Mouse (Mus musculus) brain, embryonic 14.5 days (tissue): ENCODE measurements around the gene Tead3. TPM values are rescaled to one million over a fixed set of nuclear protein-coding genes. Genes with fewer than 3 reads are reported as not detected.

ENCODE experiments used
- DNase-seq: peaks from one replicate; pipeline ENCODE4 v3.0.0-alpha.2; 2011; ENCODE audit warnings: low read depth
- CTCF ChIP-seq: fragments of 200-500 bp; IDR thresholded peaks from 2 replicates; pipeline ENCODE4 v1.5.1; 2012; ENCODE audit warnings: inconsistent platforms, mild to moderate bottlenecking, moderate library complexity, borderline replicate concordance; ENCODE audit not compliant: insufficient read depth, insufficient read length; ENCODE audit errors: extremely low read depth
- POLR2A ChIP-seq: fragments of 200-500 bp; IDR thresholded peaks from 2 replicates; pipeline ENCODE4 v1.6.1; 2012; ENCODE audit warnings: mild to moderate bottlenecking, inconsistent platforms, borderline replicate concordance; ENCODE audit not compliant: poor library complexity, insufficient read depth, insufficient read length, severe bottlenecking; ENCODE audit errors: extremely low read depth
- polyA plus RNA-seq: library from polyadenylated mRNA; depleted of rRNA; stranded (reverse); fragments of >200 nt; gene quantifications from 2 replicates; pipeline ENCODE4 v1.2.3, GENCODE M21; 2012

The Tead3 gene
- polyA plus RNA-seq, 1 experiment: 16.4 TPM

DNA sequence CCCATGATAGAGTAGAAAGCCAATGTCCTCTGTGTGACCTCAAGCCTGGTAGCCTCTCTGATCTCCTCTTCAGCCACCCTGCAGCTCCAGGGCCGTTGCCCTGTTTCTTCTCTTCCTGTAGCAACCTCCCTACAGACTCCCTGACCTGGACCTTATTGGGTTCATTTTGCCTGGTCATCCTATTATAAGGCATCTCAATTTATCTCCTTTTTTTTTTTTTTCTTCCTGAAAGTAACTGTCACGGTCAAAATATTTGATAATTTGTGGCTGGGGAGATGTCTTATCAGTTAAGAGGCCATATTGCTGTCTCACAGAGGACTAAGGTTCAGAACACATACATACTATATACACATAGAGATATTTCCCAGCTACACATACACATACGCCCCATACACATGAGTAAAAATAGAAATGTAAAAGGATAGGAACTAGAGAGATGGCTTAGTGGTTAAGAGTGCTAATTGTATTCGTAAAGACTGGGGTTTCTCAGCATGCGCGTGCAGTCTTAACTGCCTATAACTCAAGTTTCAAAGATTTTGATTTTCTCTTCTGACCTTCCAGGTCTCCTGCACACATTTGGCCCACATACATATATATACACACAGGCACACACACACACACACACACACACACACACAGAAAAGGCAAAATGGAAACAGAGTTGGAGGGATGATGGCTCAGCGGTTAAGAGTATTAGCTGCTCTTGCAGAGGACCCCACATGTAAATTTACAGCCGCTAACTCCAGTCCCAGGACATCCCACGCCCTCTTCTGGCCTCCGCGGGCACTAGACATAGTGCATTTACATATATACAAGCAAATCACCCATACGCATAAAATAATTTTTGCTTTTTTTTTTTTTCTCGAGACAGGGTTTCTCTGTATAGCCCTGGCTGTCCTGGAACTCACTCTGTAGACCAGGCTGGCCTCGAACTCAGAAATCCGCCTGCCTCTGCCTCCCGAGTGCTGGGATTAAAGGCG is 38.1 kb downstream of the Tead3 start:
- TF ChIP-seq POLR2A (no peak), CTCF (peak; percentile 15; the same call in 1 of the 2 replicates)
- DNase-seq: peak; percentile 50

DNA sequence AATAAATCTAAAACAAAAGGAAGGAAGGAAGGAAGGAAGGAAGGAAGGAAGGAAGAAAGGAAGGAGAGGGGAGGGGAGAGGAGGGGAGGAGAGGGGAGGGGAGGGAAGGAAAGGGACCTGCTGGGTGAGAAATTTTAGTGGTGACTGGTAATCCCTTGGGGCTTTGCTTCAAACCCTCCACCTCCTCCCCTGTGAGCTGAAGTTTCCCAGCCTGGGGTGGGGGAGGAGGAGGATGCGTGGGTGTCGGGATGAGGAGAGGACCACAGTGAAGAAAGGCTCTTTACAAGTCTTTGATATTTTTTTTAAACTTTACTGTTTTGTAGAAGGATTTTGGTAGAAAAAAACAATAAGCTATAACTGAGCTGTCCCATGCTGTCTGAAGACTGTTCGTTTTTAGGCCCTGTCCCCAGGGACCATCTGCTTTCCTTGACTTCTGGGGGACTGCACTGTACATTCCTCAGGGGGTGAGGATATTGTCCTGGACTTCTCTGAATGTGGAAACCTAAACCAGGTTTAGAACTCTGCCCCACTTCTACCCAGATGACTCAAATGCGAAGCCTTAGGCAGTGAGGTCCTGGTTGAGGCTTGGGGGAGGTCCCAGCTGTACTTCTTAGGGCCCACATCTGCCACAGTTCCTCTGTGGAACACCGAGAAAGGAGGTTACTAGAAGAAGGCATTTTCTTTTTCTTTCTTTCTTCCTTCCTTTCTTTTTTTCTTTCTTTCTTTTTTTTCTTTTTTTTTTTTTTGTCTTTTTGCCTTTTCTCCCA is 39.1 kb downstream of the Tead3 start:
- TF ChIP-seq CTCF (no peak), POLR2A (no peak)
- DNase-seq: no peak

DNA sequence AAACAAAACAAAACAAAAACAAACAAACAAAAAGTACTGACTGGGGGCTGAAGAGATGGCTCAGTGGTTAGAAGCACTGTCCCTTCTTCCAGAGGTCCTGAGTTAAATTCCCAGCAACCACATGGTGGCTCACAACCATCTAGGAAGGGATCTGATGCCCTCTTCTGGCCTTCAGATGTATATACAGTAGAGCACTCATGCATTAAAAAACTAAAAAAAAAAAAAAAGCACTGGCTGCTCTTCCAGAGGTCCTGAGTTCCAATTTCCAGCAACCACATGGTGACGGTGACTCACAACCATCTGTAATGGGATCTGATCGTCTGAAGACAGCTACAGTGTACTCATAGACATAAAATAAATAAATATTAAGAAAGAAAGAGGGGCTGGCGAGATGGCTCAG is 39.8 kb downstream of the Tead3 start:
- no peak for TF ChIP-seq POLR2A
- no peak for TF ChIP-seq CTCF
- DNase-seq: no peak

DNA sequence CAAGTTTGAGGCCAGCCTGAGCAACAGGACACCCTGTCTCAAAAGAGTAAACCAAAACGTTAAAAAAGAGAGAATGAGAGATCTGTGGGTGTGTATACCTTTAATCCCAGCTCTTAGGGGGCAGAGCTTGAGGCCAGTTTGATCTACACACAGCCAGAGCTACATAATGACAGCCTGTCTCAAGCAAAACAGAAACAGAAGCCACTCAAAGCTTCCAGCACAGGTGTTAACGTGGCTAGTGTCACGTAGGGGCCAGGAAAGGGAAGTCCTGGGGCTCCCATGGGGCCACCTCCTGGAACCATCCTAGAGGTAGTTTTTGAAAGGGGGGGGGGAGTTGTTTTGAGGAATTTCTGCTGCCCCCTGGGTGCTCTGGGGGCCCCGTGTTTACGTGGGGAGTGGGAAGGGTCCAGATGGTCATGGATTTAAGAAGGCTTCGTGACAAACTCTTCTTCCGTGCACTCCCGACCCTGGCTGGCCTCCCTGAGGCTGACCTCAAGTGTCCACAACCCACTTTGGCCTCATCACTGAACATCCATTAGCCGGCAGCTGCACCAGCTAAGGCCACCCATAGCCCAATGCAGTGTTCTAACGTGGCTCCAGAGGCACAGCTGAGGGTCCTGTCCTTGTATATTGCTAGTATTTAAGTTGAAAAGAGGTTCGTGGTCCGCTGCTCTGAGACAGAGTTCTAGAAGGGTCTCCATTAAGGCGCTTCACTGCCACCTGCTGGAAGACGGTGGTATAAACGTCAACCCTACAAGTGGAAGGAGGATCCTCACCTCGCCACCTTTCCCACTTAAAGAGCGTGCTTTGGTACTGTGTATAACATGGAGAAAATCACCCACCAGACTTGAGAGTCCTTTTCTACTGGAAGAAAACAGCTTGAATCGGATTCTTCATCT is 42.1 kb downstream of the Tead3 start:
- TF ChIP-seq CTCF: peak; percentile 88
- TF ChIP-seq POLR2A: no peak
- peak; percentile 92 for DNase-seq

DNA sequence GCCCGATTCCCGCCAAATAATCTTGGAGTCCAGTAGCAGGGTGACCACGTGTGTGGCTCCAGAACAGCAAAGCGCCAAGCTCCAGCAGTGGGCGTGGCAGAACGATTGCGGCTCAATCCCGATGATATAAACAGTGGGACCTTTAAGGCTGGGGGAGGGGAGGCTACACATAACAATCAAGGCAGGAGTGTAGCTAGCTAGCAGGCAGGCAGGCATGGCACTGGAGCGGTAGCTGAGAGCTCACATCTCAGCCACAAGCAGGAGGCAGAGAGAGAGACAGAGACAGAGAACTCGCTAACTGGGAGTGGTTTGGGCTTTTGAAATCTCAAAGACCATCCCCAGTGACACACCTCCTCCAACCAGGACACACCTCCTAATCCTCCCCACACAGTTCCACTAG is 45.4 kb downstream of the Tead3 start:
- no peak for DNase-seq
- TF ChIP-seq POLR2A: no peak
- no peak for TF ChIP-seq CTCF

DNA sequence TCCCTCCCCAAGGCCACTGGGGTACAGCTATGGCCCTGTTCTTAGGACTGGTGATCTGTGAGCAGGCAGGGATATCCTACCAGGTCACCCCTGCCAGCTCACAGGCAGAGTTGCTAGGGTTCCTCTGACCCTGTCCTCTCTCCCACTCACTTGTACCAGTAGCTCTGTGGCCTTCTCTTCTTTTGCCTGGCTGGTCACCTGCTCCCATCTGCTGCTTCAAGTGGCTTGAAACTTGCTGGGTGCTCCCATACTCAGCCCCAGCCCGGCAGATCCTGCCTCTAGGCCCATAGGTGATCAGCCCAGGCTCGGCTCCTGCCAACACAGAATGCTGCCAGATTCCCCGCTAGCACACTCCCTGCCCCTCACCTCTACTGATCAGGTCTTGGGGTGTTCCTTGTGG is 49.8 kb downstream of the Tead3 start:
- DNase-seq: peak; percentile 23
- TF ChIP-seq POLR2A: no peak
- TF ChIP-seq CTCF: no peak

DNA sequence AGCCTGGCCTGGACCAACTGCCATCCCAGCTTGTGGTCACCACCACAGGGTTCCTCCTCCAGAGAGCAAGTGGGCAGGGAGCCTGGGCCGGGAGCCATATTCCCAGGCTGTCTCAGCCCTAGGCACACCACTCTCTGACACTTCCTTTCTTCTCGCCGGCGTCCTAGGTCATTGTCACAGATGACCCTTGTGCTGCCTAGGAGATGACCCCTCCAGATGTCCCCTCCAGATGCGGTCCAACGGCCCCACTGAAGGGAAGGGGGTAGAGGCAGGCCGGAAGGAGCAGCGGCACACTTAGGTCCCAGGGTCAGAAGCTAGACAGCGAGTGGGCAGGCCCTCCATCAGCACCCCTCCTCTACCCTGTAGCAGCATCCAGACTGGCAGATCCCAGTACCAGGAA is 50.3 kb downstream of the Tead3 start:
- TF ChIP-seq POLR2A (no peak), CTCF (no peak)
- no peak for DNase-seq

DNA sequence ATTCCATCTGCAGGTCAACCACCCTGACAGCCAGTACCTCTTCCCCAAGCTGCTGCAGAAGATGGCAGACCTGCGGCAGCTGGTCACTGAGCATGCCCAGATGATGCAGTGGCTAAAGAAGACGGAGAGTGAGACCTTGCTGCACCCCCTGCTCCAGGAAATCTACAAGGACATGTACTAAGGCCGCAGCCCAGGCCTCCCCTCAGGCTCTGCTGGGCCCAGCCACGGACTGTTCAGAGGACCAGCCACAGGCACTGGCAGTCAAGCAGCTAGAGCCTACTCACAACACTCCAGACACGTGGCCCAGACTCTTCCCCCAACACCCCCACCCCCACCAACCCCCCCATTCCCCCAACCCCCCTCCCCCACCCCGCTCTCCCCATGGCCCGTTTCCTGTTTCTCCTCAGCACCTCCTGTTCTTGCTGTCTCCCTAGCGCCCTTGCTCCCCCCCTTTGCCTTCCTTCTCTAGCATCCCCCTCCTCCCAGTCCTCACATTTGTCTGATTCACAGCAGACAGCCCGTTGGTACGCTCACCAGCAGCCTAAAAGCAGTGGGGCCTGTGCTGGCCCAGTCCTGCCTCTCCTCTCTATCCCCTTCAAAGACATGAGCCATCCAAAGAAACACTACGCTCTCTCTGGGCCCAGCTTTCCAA is 50.8 kb downstream of the Tead3 start:
- DNase-seq: no peak
- TF ChIP-seq POLR2A: no peak
- TF ChIP-seq CTCF: no peak

DNA sequence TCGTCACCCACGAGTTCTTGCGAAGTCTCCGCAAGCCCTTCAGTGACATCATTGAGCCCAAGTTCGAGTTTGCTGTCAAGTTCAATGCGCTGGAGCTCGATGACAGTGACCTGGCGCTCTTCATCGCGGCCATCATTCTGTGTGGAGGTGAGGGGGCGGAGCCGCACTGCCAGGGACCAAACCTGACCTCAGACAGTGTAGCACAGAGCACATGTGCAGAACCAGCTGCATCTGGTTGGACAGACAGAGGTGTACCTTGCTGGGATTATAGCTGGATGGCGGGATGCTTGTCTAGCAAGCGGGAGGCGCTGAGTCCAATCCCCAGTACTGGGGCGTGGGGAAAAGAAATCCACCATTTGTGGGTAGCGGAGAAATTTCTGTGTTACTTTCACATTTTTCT is 51.7 kb downstream of the Tead3 start:
- TF ChIP-seq POLR2A (no peak), CTCF (no peak)
- no peak for DNase-seq
